Comparison of ENCODE assay signal across 8 mouse cellular contexts in genomic region chr5:35670412-35670801, GRCm38 (mm10). TPM values are rescaled to one million over a fixed set of nuclear protein-coding genes. Genes with fewer than 3 reads are reported as not detected.
A peak's percentile ranks its signal among the peaks of the same experiment; 100 is the strongest.
DNase-seq lines count a peak whose midpoint lies in the region; ATAC-seq and TF ChIP-seq lines count a peak whose summit lies in the region.

No protein-coding gene starts in this region.

- no peak for DNase-seq in MN1 (ENCODE audit: low spot score)
- no peak for DNase-seq in embryo, embryonic 10.5 days (ENCODE audit: low spot score)

- H3K4me2 ChIP-seq in heart, embryonic 13.5 days, result no peak overlapping the region
- no peak overlapping the region for H3K4me2 ChIP-seq in heart, embryonic 11.5 days
- no peak overlapping the region for H3K4me2 ChIP-seq in hindbrain, embryonic 13.5 days
- peak overlapping the region; percentile 13 for H3K4me2 ChIP-seq in lung, embryonic 16.5 days (ENCODE audit: low read depth, low read length)
- no peak overlapping the region for H3K4me2 ChIP-seq in forebrain, embryonic 16.5 days (ENCODE audit: low read length)

- no peaks in the 10 kb centered on the region for H3K36me3 ChIP-seq in heart, embryonic 13.5 days
- H3K36me3 ChIP-seq in heart, embryonic 11.5 days (ENCODE audit: control insufficient read depth, insufficient read depth, low read length), result no peaks in the 10 kb centered on the region
- H3K36me3 ChIP-seq in hindbrain, embryonic 13.5 days, result no peaks in the 10 kb centered on the region
- no peaks in the 10 kb centered on the region for H3K36me3 ChIP-seq in lung, embryonic 16.5 days (ENCODE audit: control insufficient read depth, insufficient read depth, low read length)
- no peaks in the 10 kb centered on the region for H3K36me3 ChIP-seq in forebrain, embryonic 16.5 days (ENCODE audit: control insufficient read depth, insufficient read depth)

- H3K9ac ChIP-seq in heart, embryonic 13.5 days, result peak overlapping the region; percentile 54; the same call in 1 of the 2 replicates
- H3K9ac ChIP-seq in heart, embryonic 11.5 days (ENCODE audit: low read depth, low read length), result no peak overlapping the region
- H3K9ac ChIP-seq in hindbrain, embryonic 13.5 days, result no peak overlapping the region; the same call in 1 of the 2 replicates
- peak overlapping the region; percentile 53 for H3K9ac ChIP-seq in lung, embryonic 16.5 days (ENCODE audit: low read length)
- H3K9ac ChIP-seq in forebrain, embryonic 16.5 days (replicated peaks; ENCODE audit: low read depth, low read length), result no peak overlapping the region

- WGBS in heart, embryonic 13.5 days, result 41% methylated on average over 6 of the region's 6 CpGs
- 38% methylated on average over 6 of the region's 6 CpGs for WGBS in heart, embryonic 11.5 days (ENCODE audit: insufficient replicate concordance)
- WGBS in hindbrain, embryonic 13.5 days, result 50% methylated on average over 6 of the region's 6 CpGs
- WGBS in lung, embryonic 16.5 days, result 19% methylated on average over 6 of the region's 6 CpGs
- 52% methylated on average over 6 of the region's 6 CpGs for WGBS in forebrain, embryonic 16.5 days

- no peaks in the 10 kb centered on the region for H3K9me3 ChIP-seq in heart, embryonic 13.5 days
- no peaks in the 10 kb centered on the region for H3K9me3 ChIP-seq in heart, embryonic 11.5 days (replicated peaks; ENCODE audit: control insufficient read depth, low read length)
- H3K9me3 ChIP-seq in hindbrain, embryonic 13.5 days, result no peaks in the 10 kb centered on the region
- H3K9me3 ChIP-seq in lung, embryonic 16.5 days (ENCODE audit: control insufficient read depth, low read length), result no peaks in the 10 kb centered on the region
- no peaks in the 10 kb centered on the region for H3K9me3 ChIP-seq in forebrain, embryonic 16.5 days (ENCODE audit: control insufficient read depth, low read length)

- TF ChIP-seq CTCF in bone marrow macrophage, adult 2 months (IDR thresholded peaks at IDR 0.05; ENCODE audit: low read depth, low read length), result no peak

- no peak for TF ChIP-seq POLR2A in bone marrow macrophage, adult 2 months (IDR thresholded peaks at IDR 0.05; ENCODE audit: borderline replicate concordance, low read depth, low read length)

- peaks cover 61% of the 10 kb centered on the region for H3K4me1 ChIP-seq in heart, embryonic 13.5 days
- H3K4me1 ChIP-seq in heart, embryonic 11.5 days (ENCODE audit: control insufficient read depth, insufficient read depth, low read length), result peaks cover 52% of the 10 kb centered on the region
- peaks cover 52% of the 10 kb centered on the region for H3K4me1 ChIP-seq in bone marrow macrophage, adult 2 months (ENCODE audit: control insufficient read depth, insufficient read depth, low read length)
- H3K4me1 ChIP-seq in hindbrain, embryonic 13.5 days (replicated peaks), result peaks cover 34% of the 10 kb centered on the region
- peaks cover 55% of the 10 kb centered on the region for H3K4me1 ChIP-seq in lung, embryonic 16.5 days (replicated peaks; ENCODE audit: control insufficient read depth, insufficient read depth, low read length)
- peaks cover 8% of the 10 kb centered on the region for H3K4me1 ChIP-seq in forebrain, embryonic 16.5 days (replicated peaks; ENCODE audit: control insufficient read depth, insufficient read depth, low read length)

- no peak overlapping the region for H3K4me3 ChIP-seq in heart, embryonic 13.5 days
- H3K4me3 ChIP-seq in heart, embryonic 11.5 days (ENCODE audit: low read depth, low read length), result no peak overlapping the region
- H3K4me3 ChIP-seq in bone marrow macrophage, adult 2 months (ENCODE audit: insufficient read depth, low read length), result no peak overlapping the region
- no peak overlapping the region for H3K4me3 ChIP-seq in hindbrain, embryonic 13.5 days
- H3K4me3 ChIP-seq in lung, embryonic 16.5 days (ENCODE audit: low read length), result no peak overlapping the region
- no peak overlapping the region for H3K4me3 ChIP-seq in forebrain, embryonic 16.5 days (replicated peaks; ENCODE audit: low read length)

- ATAC-seq in heart, embryonic 13.5 days (ENCODE audit: extremely low read depth, insufficient number of reproducible peaks, low FRiP score, low TSS enrichment), result no peak
- ATAC-seq in heart, embryonic 11.5 days (replicated peaks; ENCODE audit: insufficient number of reproducible peaks, low FRiP score, low TSS enrichment), result no peak
- ATAC-seq in hindbrain, embryonic 13.5 days (ENCODE audit: low FRiP score), result peak; percentile 31; the same call in 1 of the 2 replicates
- ATAC-seq in lung, embryonic 16.5 days (ENCODE audit: low read depth), result peak; percentile 44
- ATAC-seq in forebrain, embryonic 16.5 days, result no peak

- H3K27me3 ChIP-seq in heart, embryonic 13.5 days (replicated peaks), result no peaks in the 10 kb centered on the region; the same call in 1 of the 2 replicates
- no peaks in the 10 kb centered on the region; the same call in 1 of the 2 replicates for H3K27me3 ChIP-seq in heart, embryonic 11.5 days (ENCODE audit: control insufficient read depth, insufficient read depth, low read length)
- H3K27me3 ChIP-seq in hindbrain, embryonic 13.5 days, result 0 out of 2 replicates have a peak, but pooled peaks cover 5% of the 10 kb centered on the region
- no peaks in the 10 kb centered on the region for H3K27me3 ChIP-seq in lung, embryonic 16.5 days (ENCODE audit: control insufficient read depth, insufficient read depth, low read depth, low read length)
- H3K27me3 ChIP-seq in forebrain, embryonic 16.5 days (replicated peaks; ENCODE audit: control insufficient read depth, insufficient read depth, low read length), result no peaks in the 10 kb centered on the region

- no peak overlapping the region for H3K27ac ChIP-seq in heart, embryonic 13.5 days (replicated peaks)
- no peak overlapping the region; the same call in 1 of the 2 replicates for H3K27ac ChIP-seq in heart, embryonic 11.5 days (ENCODE audit: low read depth, low read length)
- peak overlapping the region; percentile 64 for H3K27ac ChIP-seq in bone marrow macrophage, adult 2 months (ENCODE audit: insufficient read depth, low read depth, low read length)
- no peak overlapping the region for H3K27ac ChIP-seq in hindbrain, embryonic 13.5 days
- peak overlapping the region; percentile 79 for H3K27ac ChIP-seq in lung, embryonic 16.5 days (ENCODE audit: low read length)
- no peak overlapping the region for H3K27ac ChIP-seq in forebrain, embryonic 16.5 days (ENCODE audit: low read length)

RNA-seq across cellular contexts. Expression of gene Htra3, which starts 9.2 kb away (rescaled TPM):
- 6.3 and 7.2 TPM in 2 replicates for polyA plus RNA-seq in heart, embryonic 13.5 days (2015; fragmentation: Nextera tagmentation; extraction: Ambion mirVana)
- polyA plus RNA-seq in heart, embryonic 11.5 days (2014; fragmentation: Nextera tagmentation; extraction: Ambion mirVana), result 3.7 and 4.1 TPM in 2 replicates
- 0.98 and 1.1 TPM in 2 replicates for polyA plus RNA-seq in bone marrow macrophage, adult 2 months (2012; ENCODE audit: insufficient read depth, insufficient read length, missing spikeins)
- polyA plus RNA-seq in hindbrain, embryonic 13.5 days (2015; fragmentation: Nextera tagmentation; extraction: Ambion mirVana), result 12.2 and 12.7 TPM in 2 replicates
- polyA plus RNA-seq in lung, embryonic 16.5 days (2015; fragmentation: Nextera tagmentation; extraction: Ambion mirVana), result 36.9 and 37.9 TPM in 2 replicates
- polyA plus RNA-seq in forebrain, embryonic 16.5 days (2015; fragmentation: Nextera tagmentation; extraction: Ambion mirVana), result 11.3 and 11.8 TPM in 2 replicates

Comparison
In these comparisons a context has a peak if more than half of its experiments do, and no peak if none do; other contexts are left out.
1. H3K9ac ChIP-seq: peak in heart, embryonic 13.5 days (single experiment) and lung, embryonic 16.5 days (single experiment); none in heart, embryonic 11.5 days (single experiment), hindbrain, embryonic 13.5 days (single experiment) and forebrain, embryonic 16.5 days (single experiment).
2. ATAC-seq: peak in hindbrain, embryonic 13.5 days (single experiment) and lung, embryonic 16.5 days (single experiment); none in heart, embryonic 13.5 days (single experiment), heart, embryonic 11.5 days (single experiment) and forebrain, embryonic 16.5 days (single experiment).
3. H3K27ac ChIP-seq: peak in bone marrow macrophage, adult 2 months (single experiment) and lung, embryonic 16.5 days (single experiment); none in heart, embryonic 13.5 days (single experiment), heart, embryonic 11.5 days (single experiment), hindbrain, embryonic 13.5 days (single experiment) and forebrain, embryonic 16.5 days (single experiment).